Mouse (Mus musculus) megakaryocyte, embryonic 14.5 days (primary cell): ENCODE data around the gene Il12rb1.

ENCODE experiments used
- FLI1 ChIP-seq: IDR thresholded peaks from 2 replicates; pipeline ENCODE4 v1.6.1; 2012; ENCODE audit warnings: low read length, inconsistent platforms, mixed read lengths
- GATA1 ChIP-seq: IDR thresholded peaks from 3 replicates; pipeline ENCODE4 v1.6.1; 2012; ENCODE audit warnings: mixed read lengths, low read length, inconsistent platforms, borderline replicate concordance

- TF ChIP-seq GATA1 (no peak), FLI1 (no peak)
These were observed 3.8 kb downstream of the Il12rb1 start for GRCm38 (mm10) chr8:70812055-70812454.
